In the genomic region with DNA sequence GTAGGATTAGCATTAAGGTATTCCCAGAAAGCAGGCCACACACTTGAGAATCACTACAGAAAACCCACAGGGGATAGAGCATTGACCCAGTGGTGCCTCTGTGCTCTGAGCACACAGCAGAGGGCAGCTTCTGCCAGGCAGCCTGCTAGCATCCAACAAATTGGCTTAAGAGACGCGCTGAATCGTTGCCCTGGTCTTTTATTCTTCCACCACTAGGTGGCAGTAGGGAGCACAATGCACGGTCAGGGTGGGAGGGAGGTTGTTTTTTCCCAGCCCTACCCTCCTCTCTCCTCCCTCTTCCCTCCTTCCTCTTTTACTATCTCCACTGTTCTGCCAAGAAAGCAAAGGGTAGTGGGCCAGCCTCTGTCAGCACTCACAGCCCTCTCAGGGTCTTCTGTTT, we compare ENCODE assay signal across 8 mouse cellular contexts.
DNase-seq lines count a peak whose midpoint lies in the region; ATAC-seq and TF ChIP-seq lines count a peak whose summit lies in the region.

No protein-coding gene starts in this region.

- H3K4me1 ChIP-seq in CH12.LX (ENCODE audit: control insufficient read depth in 1 of 2, insufficient read depth in 2 of 2), result peaks cover 9 to 11% of the 10 kb centered on the region in 2 experiments; a peak in 2 of 4 replicates
- H3K4me1 ChIP-seq in embryonic facial prominence, embryonic 11.5 days (ENCODE audit: control insufficient read depth, insufficient read depth, low read length), result no peaks in the 10 kb centered on the region
- H3K4me1 ChIP-seq in heart, postnatal 0 days (ENCODE audit: control insufficient read depth, insufficient read depth), result no peaks in the 10 kb centered on the region
- peaks cover 8% of the 10 kb centered on the region; the same call in 1 of the 2 replicates for H3K4me1 ChIP-seq in lung, embryonic 14.5 days (ENCODE audit: insufficient read depth)
- peaks cover 12% of the 10 kb centered on the region; the same call in 1 of the 2 replicates for H3K4me1 ChIP-seq in olfactory bulb, adult 2 months (ENCODE audit: control insufficient read depth, insufficient read depth, low read length)

- no peak overlapping the region for H3K4me2 ChIP-seq in CH12.LX (ENCODE audit: insufficient read depth, low read depth, poor library complexity, severe bottlenecking)
- no peak overlapping the region for H3K4me2 ChIP-seq in embryonic facial prominence, embryonic 11.5 days (ENCODE audit: low read depth, low read length)
- H3K4me2 ChIP-seq in heart, postnatal 0 days (ENCODE audit: low read depth, low read length), result no peak overlapping the region
- no peak overlapping the region; the same call in 1 of the 2 replicates for H3K4me2 ChIP-seq in lung, embryonic 14.5 days

- TF ChIP-seq EP300 in CH12.LX (IDR thresholded peaks at IDR 0.05; ENCODE audit: low read length), result no peak
- TF ChIP-seq EP300 in heart, postnatal 0 days (IDR thresholded peaks at IDR 0.05; ENCODE audit: low read depth), result no peak

- no peak overlapping the region for H3K27ac ChIP-seq in CH12.LX (ENCODE audit: insufficient read depth, low read depth)
- H3K27ac ChIP-seq in embryonic facial prominence, embryonic 11.5 days (replicated peaks; ENCODE audit: low read depth, low read length), result no peak overlapping the region
- no peak overlapping the region for H3K27ac ChIP-seq in heart, postnatal 0 days (ENCODE audit: low read depth)
- no peak overlapping the region for H3K27ac ChIP-seq in lung, embryonic 14.5 days (ENCODE audit: low read depth)
- H3K27ac ChIP-seq in olfactory bulb, adult 2 months (ENCODE audit: insufficient read depth, low read depth, low read length), result no peak overlapping the region

- H3K9me3 ChIP-seq in CH12.LX (replicated peaks; ENCODE audit: low read length), result no peaks in the 10 kb centered on the region
- no peaks in the 10 kb centered on the region for H3K9me3 ChIP-seq in embryonic facial prominence, embryonic 11.5 days (replicated peaks; ENCODE audit: control insufficient read depth, low read length)
- no peaks in the 10 kb centered on the region for H3K9me3 ChIP-seq in heart, postnatal 0 days (replicated peaks; ENCODE audit: control insufficient read depth, low read length)
- H3K9me3 ChIP-seq in lung, embryonic 14.5 days (ENCODE audit: low read depth, low read length), result no peaks in the 10 kb centered on the region

- no peak overlapping the region for H3K9ac ChIP-seq in CH12.LX (ENCODE audit: insufficient read depth, low read depth)
- no peak overlapping the region for H3K9ac ChIP-seq in embryonic facial prominence, embryonic 11.5 days (replicated peaks; ENCODE audit: low read length)
- no peak overlapping the region for H3K9ac ChIP-seq in heart, postnatal 0 days (replicated peaks; ENCODE audit: low read depth, low read length)
- H3K9ac ChIP-seq in lung, embryonic 14.5 days, result no peak overlapping the region

- WGBS in embryonic facial prominence, embryonic 11.5 days, result 0% methylated on average over 4 of the region's 4 CpGs
- 2% methylated on average over 4 of the region's 4 CpGs for WGBS in heart, postnatal 0 days
- WGBS in lung, embryonic 14.5 days, result 0% methylated on average over 4 of the region's 4 CpGs
- under 1% methylated on average over 4 of the region's 4 CpGs for WGBS in olfactory bulb, adult 2 months

- TF ChIP-seq CTCF in CH12.LX (conservative IDR thresholded peaks at IDR 0.05 in 1 of 2, IDR thresholded peaks at IDR 0.05 in 1 of 2; ENCODE audit: low read depth in 2 of 2, low read length in 2 of 2), result peak; percentile 95 to 96
- TF ChIP-seq CTCF in heart, postnatal 0 days (IDR thresholded peaks at IDR 0.05; ENCODE audit: low read depth), result peak; percentile 97
- peak; percentile 99 for TF ChIP-seq CTCF in lung, embryonic 14.5 days (IDR thresholded peaks at IDR 0.05; ENCODE audit: low read depth)
- peak; percentile 67 for TF ChIP-seq CTCF in olfactory bulb, adult 2 months (IDR thresholded peaks at IDR 0.05; ENCODE audit: insufficient read depth, low read depth, low read length)

- in situ Hi-C loops in CH12.LX (cut with MboI; ENCODE audit: low pct_ligation_motif_present, low pct_unique_long_range_greater_than_20kb, low sequenced_read_pairs), result no loop called here

- peak; percentile 37; the same call in 1 of the 2 replicates for ATAC-seq in embryonic facial prominence, embryonic 11.5 days (replicated peaks; ENCODE audit: insufficient number of reproducible peaks, low FRiP score, low TSS enrichment, low read depth)
- peak; percentile 67 for ATAC-seq in heart, postnatal 0 days (ENCODE audit: insufficient read depth, low read depth)
- ATAC-seq in lung, embryonic 14.5 days (ENCODE audit: insufficient read depth), result peak; percentile 51

- no peaks in the 10 kb centered on the region for H3K79me2 ChIP-seq in CH12.LX (replicated peaks; ENCODE audit: control insufficient read depth, extremely low read depth, insufficient read depth, poor library complexity, severe bottlenecking)

- DNase-seq in CH12.LX (ENCODE audit: extremely low read depth), result peak; percentile 77
- peak; percentile 78 for DNase-seq in adrenal gland, postnatal 14 days
- DNase-seq in embryonic facial prominence, embryonic 11.5 days (ENCODE audit: low spot score), result peak; percentile 89
- peak; percentile 78 for DNase-seq in heart, postnatal 0 days (ENCODE audit: low spot score)
- peak; percentile 52 to 75 for DNase-seq in kidney, postnatal 36 days
- DNase-seq in lung, embryonic 14.5 days, result peak; percentile 90
- DNase-seq in yolk sac, embryonic 10.5 days (ENCODE audit: low spot score), result peak; percentile 52

- H3K27me3 ChIP-seq in CH12.LX (replicated peaks), result peaks cover 47% of the 10 kb centered on the region
- peaks cover 2% of the 10 kb centered on the region for H3K27me3 ChIP-seq in embryonic facial prominence, embryonic 11.5 days (ENCODE audit: control insufficient read depth, insufficient read depth, low read length)
- peaks cover 27% of the 10 kb centered on the region; the same call in 1 of the 2 replicates for H3K27me3 ChIP-seq in heart, postnatal 0 days (ENCODE audit: control insufficient read depth, insufficient read depth, low read length)
- H3K27me3 ChIP-seq in lung, embryonic 14.5 days (ENCODE audit: insufficient read depth, low read length), result no peaks in the 10 kb centered on the region

- peak; percentile 60 for TF ChIP-seq RAD21 in CH12.LX (IDR thresholded peaks at IDR 0.05; ENCODE audit: low read depth, low read length)

- H3K4me3 ChIP-seq in CH12.LX (replicated peaks in 1 of 3; ENCODE audit: low read depth in 2 of 3, low read length in 2 of 3, poor library complexity in 1 of 3), result no peak overlapping the region
- no peak overlapping the region for H3K4me3 ChIP-seq in embryonic facial prominence, embryonic 11.5 days (ENCODE audit: low read depth, low read length)
- no peak overlapping the region for H3K4me3 ChIP-seq in heart, postnatal 0 days (ENCODE audit: low read depth, low read length)
- H3K4me3 ChIP-seq in lung, embryonic 14.5 days (ENCODE audit: low read depth, low read length), result no peak overlapping the region
- H3K4me3 ChIP-seq in olfactory bulb, adult 2 months (ENCODE audit: insufficient read depth, low read depth, low read length), result no peak overlapping the region

- dilution Hi-C loops in CH12.LX (cut with MboI; ENCODE audit: extremely low pct_ligation_motif_present, extremely low pct_unique_long_range_greater_than_20kb, low sequenced_read_pairs), result no loop called here

- no peak for TF ChIP-seq POLR2A in CH12.LX (IDR thresholded peaks at IDR 0.05; ENCODE audit: low read depth, low read length)
- TF ChIP-seq POLR2A in olfactory bulb, adult 2 months (IDR thresholded peaks at IDR 0.05; ENCODE audit: insufficient read depth, low read depth, low read length), result no peak

- no peaks in the 10 kb centered on the region for H3K36me3 ChIP-seq in CH12.LX (replicated peaks in 1 of 2; ENCODE audit: control insufficient read depth in 1 of 2, insufficient read depth in 1 of 2, low read length in 1 of 2)
- no peaks in the 10 kb centered on the region for H3K36me3 ChIP-seq in embryonic facial prominence, embryonic 11.5 days (replicated peaks; ENCODE audit: control insufficient read depth, insufficient read depth, low read depth, low read length)
- no peaks in the 10 kb centered on the region for H3K36me3 ChIP-seq in heart, postnatal 0 days (replicated peaks; ENCODE audit: control insufficient read depth, insufficient read depth, low read length)
- no peaks in the 10 kb centered on the region for H3K36me3 ChIP-seq in lung, embryonic 14.5 days (ENCODE audit: insufficient read depth)

TF ChIP-seq in CH12.LX, 34 proteins besides CTCF, POLR2A, EP300 and RAD21:
- TF ChIP-seq E2F4 (IDR thresholded peaks at IDR 0.05; ENCODE audit: insufficient replicate concordance, low read depth, low read length), result no peak
- no peak for TF ChIP-seq MXI1 (IDR thresholded peaks at IDR 0.05; ENCODE audit: low read depth, low read length)
- TF ChIP-seq USF1 (IDR thresholded peaks at IDR 0.05; ENCODE audit: low read depth, low read length), result no peak
- TF ChIP-seq IRF4 (IDR thresholded peaks at IDR 0.05; ENCODE audit: low read depth, low read length), result no peak; the same call in 1 of the 2 replicates
- no peak for TF ChIP-seq GABPA (IDR thresholded peaks at IDR 0.05; ENCODE audit: insufficient replicate concordance, low read depth, low read length)
- peak; percentile 90 for TF ChIP-seq SMC3 (IDR thresholded peaks at IDR 0.05; ENCODE audit: low read depth, low read length)
- TF ChIP-seq MAX (IDR thresholded peaks at IDR 0.05; ENCODE audit: low read length), result no peak
- TF ChIP-seq ZC3H11A (IDR thresholded peaks at IDR 0.05; ENCODE audit: low read depth, low read length), result peak; percentile 33; the same call in 1 of the 2 replicates
- TF ChIP-seq NELFE (IDR thresholded peaks at IDR 0.05; ENCODE audit: low read depth, low read length), result no peak
- no peak for TF ChIP-seq TCF12 (IDR thresholded peaks at IDR 0.05; ENCODE audit: low read depth, low read length)
- TF ChIP-seq NRF1 (IDR thresholded peaks at IDR 0.05; ENCODE audit: low read depth, low read length), result no peak
- TF ChIP-seq JUN (IDR thresholded peaks at IDR 0.05; ENCODE audit: insufficient read depth, low read depth, low read length), result no peak
- TF ChIP-seq ZNF384 (IDR thresholded peaks at IDR 0.05; ENCODE audit: low read depth, low read length), result no peak
